Mouse (Mus musculus) embryonic stem cell, embryonic (primary cell): ENCODE measurements around the gene Disp2.

Source experiments
- CTCF ChIA-PET, 4 experiments: fragments of 300-600 bp in 2 of 4; fragments of 350-600 bp in 2 of 4; sonication (Branson Sonifier 250); formaldehyde crosslinking; loops; one replicate each; lab custom pipeline; 2022; ENCODE audit warnings: inconsistent platforms in 2 of 4; lab: Charles Lee
- POLR2A ChIA-PET, 4 experiments: fragments of 300-600 bp in 2 of 4; fragments of 350-600 bp in 2 of 4; sonication (Branson Sonifier 250); formaldehyde crosslinking; loops; one replicate each; lab custom pipeline; 2022; ENCODE audit warnings: antibody characterized with exemption in 4 of 4, inconsistent platforms in 1 of 4; lab: Charles Lee

The Disp2 gene

DNA sequence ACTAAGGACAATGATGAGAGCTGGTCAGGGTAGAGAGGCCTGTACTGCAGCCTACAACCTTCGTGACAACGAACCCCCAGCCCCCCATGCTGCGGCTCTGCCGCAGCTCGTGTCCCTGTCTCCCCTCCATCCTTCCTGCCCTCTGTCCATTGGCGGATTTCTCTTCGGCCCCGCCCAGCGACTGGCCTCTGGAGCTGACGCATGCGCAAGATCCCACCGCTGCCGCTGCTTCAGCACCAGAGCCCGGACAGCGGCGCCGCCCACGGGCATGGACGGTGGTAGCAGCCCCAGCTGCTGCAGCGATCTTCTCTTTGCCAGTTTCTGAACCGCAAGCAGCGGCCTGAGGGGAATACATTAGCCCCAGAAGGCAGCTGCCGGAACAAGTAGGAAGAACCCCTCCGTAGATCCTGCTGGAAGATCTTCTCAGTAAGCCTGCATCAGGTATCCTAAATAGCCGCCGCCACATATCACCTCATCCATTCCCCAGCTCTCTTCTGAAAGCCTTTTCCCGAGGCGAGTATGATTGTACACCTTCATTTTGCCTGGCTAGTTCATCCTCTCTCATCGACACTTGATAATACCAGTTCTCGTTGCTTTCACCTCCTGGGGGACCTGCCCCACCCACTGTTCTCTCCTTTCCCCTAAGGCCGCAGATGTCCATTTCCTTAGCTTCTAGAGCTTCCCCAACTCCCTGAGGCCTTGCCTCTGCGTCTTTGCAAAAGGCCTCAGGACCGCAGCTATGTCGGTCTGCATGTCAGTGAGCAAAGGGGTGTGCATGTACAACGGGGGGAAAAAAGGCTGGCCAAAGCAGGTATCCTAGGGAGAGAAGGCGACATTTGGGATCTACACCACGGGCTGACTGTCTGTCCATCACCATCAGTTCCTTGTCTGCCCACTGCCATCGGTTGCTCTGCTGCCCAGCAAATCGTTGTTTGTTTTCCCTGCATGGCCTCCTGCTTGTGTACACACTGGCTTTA lies at the start of gene Disp2:
Gene Disp2 (plus strand): TSS at position 216 of the 977 bp plus-strand sequence.
- POLR2A ChIA-PET = interaction anchor here in 3 of 4 experiments (0.7 to 1.9 kb wide), 9 partner anchors 8 to 134 kb away, joined by 3 to 7 read pairs (median 4); partner anchors contain the start of genes Ivd (in 1 of the 3) and Knstrn (in 1 of the 3)
- CTCF ChIA-PET = interaction anchor here in 3 of 4 experiments (0.5 to 2.1 kb wide), 8 partner anchors 9 to 80 kb away, joined by 3 to 17 read pairs (median 4); partner anchors contain the start of gene Ccdc9b (in 1 of the 3)

DNA sequence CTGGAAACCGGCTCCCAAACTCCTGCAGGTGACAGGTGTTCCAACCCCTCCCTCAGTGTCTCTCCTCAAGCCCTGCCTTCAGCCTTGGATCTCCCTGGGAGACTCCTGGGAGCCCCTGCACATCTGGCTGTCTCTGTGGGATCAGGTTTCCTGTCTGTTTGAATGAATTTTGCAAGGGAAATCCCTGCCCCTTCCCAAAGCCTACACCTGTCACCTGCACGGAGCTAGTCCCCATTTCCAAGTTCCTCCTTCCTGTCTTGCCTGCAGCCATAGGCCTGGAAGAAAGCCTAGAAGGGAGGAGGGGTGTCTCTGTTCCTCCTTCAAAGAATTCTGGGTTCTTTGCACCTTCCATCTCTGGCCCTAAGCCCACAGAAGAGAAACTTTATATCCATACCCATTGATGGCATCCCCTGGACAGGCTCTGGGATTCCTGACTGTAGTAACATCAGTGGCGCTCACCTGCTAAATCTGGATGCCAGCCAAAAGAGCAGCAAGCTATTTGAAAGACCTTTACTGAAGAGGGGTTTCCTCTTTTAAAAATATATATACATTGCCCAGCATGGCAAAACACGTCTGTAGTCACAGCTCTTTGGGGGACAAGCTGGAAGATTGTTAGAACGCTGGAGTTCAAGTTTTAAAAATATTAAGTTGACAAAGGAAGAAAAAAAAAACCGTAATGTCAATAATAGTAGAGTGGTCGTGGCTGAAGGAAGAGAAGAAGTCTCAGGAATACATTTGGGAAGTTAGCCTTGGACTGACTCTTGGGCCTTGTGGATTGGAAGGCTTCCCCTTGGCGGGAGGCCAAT lies 49.5 kb upstream of the Disp2 start:
- POLR2A ChIA-PET = interaction anchor here in 1 of 4 experiments (1.0 kb wide), 1 partner anchor 92 kb away, joined by 3 read pairs; no protein-coding TSS in a partner anchor
- CTCF ChIA-PET = interaction anchor here (0.6 to 3.3 kb wide), 21 partner anchors 19 to 459 kb away, joined by 3 to 23 read pairs (median 4); partner anchors contain the start of gene Bahd1 (in 1 of the 4)

DNA sequence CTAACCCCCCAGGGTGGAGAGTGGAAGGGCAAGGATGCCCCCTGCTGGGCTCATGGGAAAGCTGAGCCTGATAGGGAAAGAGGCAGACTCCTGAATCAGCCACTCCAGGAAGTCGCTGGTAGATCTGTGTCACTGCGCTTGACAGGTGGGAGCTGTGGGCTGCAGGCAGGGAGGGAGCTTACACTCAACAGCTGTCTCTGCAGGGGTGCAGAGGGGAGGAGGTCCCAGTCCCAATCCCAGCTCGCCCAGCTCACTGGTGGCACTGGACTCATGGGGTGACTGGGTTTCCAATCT lies 49.0 kb upstream of the Disp2 start:
- POLR2A ChIA-PET = interaction anchor here in 1 of 4 experiments (1.0 kb wide), 1 partner anchor 93 kb away, joined by 3 read pairs; no protein-coding TSS in a partner anchor

DNA sequence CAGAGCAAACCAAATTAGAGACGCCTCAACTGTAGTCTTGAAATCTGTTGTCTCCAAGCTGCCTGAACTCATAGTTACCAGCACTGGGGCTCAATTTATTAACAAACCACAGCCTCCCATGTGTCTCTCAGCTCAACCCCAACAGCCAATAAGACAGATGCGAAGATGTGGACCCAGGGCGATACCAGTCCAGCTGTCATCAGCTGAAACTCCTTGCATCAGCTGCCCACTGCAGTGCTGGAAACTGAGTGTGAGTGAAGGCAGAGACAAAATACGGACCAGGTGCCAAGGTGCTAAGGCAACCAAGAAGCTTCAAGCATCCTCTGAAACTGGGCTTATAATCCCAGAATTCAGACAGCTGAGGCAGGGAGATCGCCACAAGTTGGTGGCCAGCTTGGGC lies 47.5 kb upstream of the Disp2 start:
- ChIA-PET POLR2A (interaction anchor here in 1 of 4 experiments (0.7 kb wide), 1 partner anchor 28 kb away, joined by 3 read pairs; the partner anchor contains the start of gene Ankrd63), CTCF (interaction anchor here in 1 of 4 experiments (0.5 to 0.6 kb wide), 2 partner anchors 15 to 36 kb away, joined by 3 read pairs; no protein-coding TSS in a partner anchor)

More for the DNA sequence above, 49.0 kb upstream of the Disp2 start:
- CTCF ChIA-PET = interaction anchor here (0.6 to 3.3 kb wide), 21 partner anchors 14 to 459 kb away, joined by 3 to 23 read pairs (median 3); no protein-coding TSS in a partner anchor

DNA sequence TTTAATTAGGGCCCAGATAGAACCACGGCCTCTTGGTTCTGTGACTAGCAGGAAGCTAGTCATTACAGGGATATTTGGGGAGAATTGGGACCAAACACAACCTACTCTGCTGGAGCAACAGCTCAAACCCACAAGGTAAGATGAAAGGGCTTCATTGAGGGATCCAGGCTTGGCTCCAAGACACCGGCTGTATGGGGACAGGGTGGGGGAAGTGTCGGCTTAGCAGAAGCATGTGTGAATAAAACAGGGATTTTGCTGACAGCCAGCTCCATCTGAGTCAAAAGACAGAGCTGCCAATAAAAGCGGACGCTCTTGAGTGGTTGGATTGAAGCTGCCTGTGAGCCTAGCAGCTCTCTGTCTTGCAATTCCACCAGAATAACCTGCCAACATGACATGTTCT lies 46.2 kb upstream of the Disp2 start:
- POLR2A ChIA-PET = no interaction called here
- CTCF ChIA-PET = no interaction called here

DNA sequence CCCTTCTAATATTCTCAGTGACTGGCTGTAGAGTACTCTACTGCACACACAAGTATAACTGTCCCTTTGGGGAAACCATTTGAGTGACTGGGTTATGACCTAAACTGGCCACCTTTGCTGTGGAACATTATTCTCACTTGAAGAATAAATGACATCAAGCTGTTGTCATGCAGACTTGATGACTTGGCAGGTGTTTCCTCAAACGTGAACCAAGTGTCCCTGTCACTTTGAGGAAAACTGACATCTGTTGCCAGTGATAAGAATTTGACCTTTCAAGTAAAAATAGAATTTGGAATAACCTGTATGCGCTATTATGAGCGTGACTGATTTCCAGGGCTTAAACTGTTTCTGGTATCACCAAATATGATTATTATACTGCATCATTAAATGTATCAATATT lies 39.2 kb upstream of the Disp2 start:
- ChIA-PET CTCF (no interaction called here), POLR2A (no interaction called here)

DNA sequence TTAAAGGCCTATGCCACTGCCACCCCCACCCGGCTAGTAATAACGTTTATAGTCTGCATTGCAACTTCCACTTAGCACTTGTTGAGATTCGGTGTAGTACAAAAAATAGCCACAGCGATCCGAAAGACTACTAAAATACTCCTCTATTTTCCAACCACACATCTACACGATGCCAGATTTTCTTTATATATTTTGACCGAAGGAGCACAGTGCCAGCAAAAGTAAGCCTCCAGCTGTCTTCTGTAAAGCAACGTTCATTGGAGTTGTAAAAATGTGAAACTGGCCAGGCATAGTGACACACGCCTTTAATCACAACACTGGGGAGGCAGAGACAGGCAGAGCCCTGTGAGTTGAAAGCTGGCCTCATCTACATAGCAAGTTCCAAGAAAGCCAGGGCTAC lies 38.3 kb upstream of the Disp2 start:
- CTCF ChIA-PET = interaction anchor here in 1 of 4 experiments (0.9 to 1.9 kb wide), 2 partner anchors 23 to 103 kb away, joined by 4 to 7 read pairs; no protein-coding TSS in a partner anchor
- POLR2A ChIA-PET = no interaction called here

DNA sequence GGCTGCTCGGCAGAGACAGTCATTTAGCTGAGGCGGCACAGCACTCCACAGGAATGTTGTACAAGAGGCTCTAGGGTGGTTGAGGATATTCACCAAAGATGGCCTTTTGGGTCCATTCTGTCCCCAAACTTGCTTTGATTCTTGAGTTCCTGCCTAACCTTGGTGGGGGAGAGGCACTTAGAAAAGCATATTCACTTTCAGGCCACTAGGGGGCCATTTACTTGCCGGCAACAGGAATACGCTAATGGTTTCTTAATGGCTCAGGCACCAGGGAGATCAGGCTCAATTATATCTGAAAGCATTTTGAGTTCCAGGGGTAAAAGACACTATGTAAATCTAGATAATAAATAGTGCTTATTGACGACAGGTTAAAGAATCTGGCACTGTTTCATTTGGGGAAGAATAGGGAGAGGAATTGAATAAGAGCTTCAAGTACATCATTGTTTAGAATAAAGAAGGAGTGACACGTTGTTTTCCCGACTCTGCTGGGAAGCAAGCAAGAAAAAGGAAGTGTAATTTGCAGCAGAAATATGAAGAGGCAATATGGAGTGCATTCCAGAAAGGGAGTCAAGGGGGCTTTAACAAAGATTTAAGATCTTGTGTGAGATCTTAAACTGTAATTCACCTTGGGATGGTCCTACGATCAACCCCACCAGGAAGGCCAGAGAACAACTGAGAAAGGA lies 36.1 kb upstream of the Disp2 start:
- ChIA-PET CTCF (interaction anchor here in 2 of 4 experiments (0.5 to 1.9 kb wide), 5 partner anchors 8 to 275 kb away, joined by 3 to 7 read pairs (median 3); no protein-coding TSS in a partner anchor), POLR2A (interaction anchor here in 1 of 4 experiments (1.2 kb wide), 1 partner anchor 19 kb away, joined by 3 read pairs; no protein-coding TSS in a partner anchor)

DNA sequence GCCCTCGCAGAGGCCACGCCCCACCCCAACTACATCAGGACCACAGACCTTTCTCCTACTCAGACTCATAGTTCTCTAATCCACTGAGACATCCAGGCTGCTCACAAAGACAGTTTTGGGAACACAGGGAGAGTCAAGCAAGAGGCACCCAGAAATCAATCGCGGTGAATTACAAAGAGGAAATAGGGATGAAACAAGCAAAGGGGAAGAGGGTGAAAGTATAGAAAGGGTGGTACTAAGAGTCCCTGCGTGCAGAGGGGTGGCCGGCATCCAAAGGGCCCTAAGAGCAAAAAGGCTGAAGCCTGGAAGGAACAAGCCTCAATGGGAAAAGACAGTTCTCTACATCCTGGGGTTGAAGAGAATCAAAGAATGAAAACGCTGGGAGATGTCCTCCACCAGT lies 34.9 kb upstream of the Disp2 start:
- POLR2A ChIA-PET = interaction anchor here (0.5 to 2.0 kb wide), 7 partner anchors 19 to 123 kb away, joined by 3 to 7 read pairs (median 4); partner anchors contain the start of gene Knstrn (in 1 of the 4)

DNA sequence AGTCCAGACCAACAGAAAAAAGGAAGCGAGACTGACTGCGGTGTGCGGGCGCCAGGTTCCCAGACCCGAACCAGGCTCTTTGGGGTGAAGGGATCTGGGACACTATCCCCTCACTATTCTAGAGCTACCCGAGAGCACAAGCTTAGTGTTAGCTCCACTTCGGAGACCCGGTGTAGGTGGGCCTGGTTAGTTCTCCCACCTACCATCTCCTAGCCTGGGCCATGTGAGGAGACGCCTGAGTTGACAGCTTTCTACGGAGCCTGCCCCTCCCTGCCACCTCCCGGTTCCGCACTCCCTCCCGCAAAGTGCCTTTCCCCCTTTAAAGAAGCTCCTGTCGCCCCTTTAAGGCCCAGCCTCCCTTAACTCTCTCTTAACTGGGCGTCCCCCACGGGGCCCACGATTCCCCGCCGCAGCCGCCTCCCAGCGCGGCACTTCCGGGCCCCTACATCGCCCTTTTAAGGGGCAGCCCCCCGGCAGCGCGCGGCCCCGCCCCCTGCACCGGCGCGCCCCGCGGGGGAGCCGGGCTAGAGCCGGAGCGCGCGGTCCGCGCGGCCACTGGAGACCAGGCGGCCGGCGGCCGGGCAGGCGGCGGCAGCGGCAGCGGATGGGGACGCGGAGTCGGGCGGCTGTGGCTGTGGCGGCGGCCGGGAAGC lies 34.2 kb upstream of the Disp2 start, which contains the start of gene Inafm2:
Gene Inafm2 (plus strand): TSS at position 527 of the 653 bp plus-strand sequence.
- POLR2A ChIA-PET = interaction anchor here (0.5 to 2.0 kb wide), 15 partner anchors 13 to 151 kb away, joined by 3 to 7 read pairs (median 3); partner anchors contain the start of genes Ccdc9b (in 1 of the 4), Disp2 (in 1 of the 4), Ivd (in 1 of the 4) and Knstrn (in 1 of the 4)

More for the DNA sequence above, 34.9 kb upstream of the Disp2 start:
- CTCF ChIA-PET = interaction anchor here in 3 of 4 experiments (1.0 to 3.1 kb wide), 6 partner anchors 15 to 138 kb away, joined by 3 to 19 read pairs (median 4); partner anchors contain the start of gene Ccdc9b (in 2 of the 3)

DNA sequence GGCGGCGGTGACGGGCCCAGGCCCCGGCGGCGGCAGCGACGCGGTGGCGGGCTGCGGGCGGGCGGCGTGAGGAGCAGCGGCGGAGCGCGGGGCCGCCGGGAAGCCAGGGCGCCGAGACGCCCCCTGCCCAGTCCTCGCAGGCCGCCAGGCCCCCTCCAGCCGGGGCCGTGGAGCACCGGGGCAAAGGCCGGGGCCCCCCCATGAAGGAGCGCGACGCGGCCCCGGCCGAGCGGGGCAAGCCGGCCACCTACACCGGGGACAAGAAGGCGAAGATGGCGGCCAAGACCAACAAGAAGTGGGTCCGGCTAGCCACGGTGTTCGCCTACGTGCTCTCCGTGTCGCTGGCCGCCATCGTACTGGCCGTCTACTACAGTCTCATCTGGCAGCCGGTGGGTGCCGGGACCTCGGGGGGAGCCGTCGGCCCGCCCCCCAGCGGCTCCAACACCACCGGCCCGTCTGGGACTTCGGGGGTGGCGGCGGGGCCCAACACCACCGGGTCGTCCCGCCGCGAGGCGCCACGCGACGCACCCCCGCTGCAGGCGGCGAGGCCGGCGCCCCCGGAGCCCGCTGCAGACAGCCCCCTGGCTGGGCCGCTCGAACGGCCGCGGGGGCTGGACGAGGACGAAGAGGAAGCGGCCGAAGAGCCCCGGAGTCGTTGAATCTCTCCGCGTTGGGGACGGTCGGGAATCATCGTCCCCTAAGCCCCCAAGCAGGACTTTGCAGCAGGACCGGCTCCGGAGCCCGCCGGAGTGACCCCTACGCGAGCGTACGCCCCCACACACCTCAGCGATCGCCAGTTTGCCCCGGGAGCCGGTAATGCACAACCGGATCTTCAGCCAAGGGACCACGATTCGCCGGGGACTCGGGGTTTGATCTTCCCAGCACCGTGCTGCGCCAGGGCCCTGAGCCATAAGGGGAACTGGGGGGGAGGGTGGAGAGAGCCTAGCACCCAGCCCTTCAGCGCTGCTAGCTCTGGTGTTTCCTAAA lies 33.3 kb upstream of the Disp2 start:
- POLR2A ChIA-PET = interaction anchor here in 3 of 4 experiments (0.6 to 2.0 kb wide), 11 partner anchors 14 to 150 kb away, joined by 3 to 7 read pairs (median 4); partner anchors contain the start of genes Ccdc9b (in 1 of the 3), Knstrn (in 1 of the 3) and Plcb2 (in 1 of the 3)
- CTCF ChIA-PET = interaction anchor here (0.5 to 3.1 kb wide), 18 partner anchors 13 to 372 kb away, joined by 3 to 19 read pairs (median 4); partner anchors contain the start of gene Ccdc9b (in 2 of the 4)

More for the DNA sequence above, 34.2 kb upstream of the Disp2 start, which contains the start of gene Inafm2:
- CTCF ChIA-PET = interaction anchor here in 3 of 4 experiments (0.8 to 3.1 kb wide), 8 partner anchors 14 to 138 kb away, joined by 3 to 19 read pairs (median 4); partner anchors contain the start of gene Ccdc9b (in 2 of the 3)

DNA sequence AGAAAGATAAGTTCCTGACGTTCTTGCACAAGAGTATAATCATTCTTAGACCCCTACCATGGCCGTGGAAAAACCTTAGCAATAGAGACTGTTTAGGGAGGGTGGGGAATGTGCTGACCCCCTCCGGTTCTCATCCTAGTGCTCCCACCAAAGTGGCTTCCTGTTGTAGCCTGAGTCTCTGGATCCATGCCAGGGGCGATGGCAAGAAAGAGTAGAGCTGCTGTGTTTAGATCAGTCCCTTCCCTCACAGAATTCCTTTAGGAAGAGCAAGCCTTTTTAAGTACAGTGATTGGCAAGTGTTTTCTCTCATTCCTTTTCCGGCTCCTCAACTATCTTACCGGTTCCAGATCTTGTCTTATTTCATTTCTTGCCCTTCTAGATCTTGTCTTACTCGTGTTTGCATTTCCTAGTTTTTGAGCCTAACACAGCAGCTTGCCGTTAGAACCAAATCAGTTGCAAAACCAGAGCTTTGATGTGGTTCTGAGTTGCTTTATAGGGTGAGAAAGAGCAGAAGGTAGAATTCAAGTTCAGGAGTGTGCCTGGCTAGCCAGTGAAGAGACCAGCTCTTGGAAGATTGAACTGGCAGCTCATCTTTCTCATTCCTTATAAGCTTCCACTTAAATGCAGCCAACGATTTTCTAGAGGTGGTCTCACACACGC lies 32.1 kb upstream of the Disp2 start:
- POLR2A ChIA-PET = interaction anchor here (0.6 to 1.8 kb wide), 9 partner anchors 13 to 132 kb away, joined by 3 to 7 read pairs (median 3); partner anchors contain the start of gene Ccdc9b (in 1 of the 4)

DNA sequence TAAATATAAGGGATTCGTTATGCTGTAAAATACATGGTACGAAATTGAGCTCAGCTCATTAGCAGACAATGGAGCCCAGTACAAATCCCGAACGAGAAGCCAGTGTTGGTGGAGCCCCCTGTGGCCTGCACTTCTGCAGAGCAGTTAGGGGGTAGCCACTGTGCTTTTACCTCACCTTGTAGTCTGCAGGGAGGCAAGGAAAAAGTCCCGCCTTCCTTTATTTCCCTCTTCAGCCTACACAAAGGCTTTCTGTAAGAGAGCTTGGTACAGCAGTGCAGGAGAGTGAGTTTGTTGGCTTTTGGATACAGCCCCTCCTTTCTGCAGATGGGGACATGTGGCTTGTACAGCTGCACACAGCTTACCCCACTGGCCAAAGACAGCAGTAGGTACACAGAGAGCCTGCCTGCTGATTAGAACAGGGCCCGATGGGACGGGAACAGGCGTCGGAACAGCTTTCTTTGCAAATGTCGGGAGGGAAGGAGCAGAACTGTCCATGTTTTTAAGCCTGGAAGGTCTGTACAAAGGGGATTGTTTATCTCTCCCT lies 30.1 kb upstream of the Disp2 start:
- POLR2A ChIA-PET = interaction anchor here (0.7 to 3.6 kb wide), 13 partner anchors 8 to 86 kb away, joined by 3 to 15 read pairs (median 3); partner anchors contain the start of gene Ccdc9b (in 2 of the 4)
- CTCF ChIA-PET = interaction anchor here (0.5 to 4.4 kb wide), 13 partner anchors 10 to 568 kb away, joined by 3 to 25 read pairs (median 4); partner anchors contain the start of gene Ccdc9b (in 1 of the 4)

More for the DNA sequence above, 32.1 kb upstream of the Disp2 start:
- CTCF ChIA-PET = interaction anchor here (0.5 to 3.1 kb wide), 12 partner anchors 12 to 374 kb away, joined by 3 to 19 read pairs (median 4); partner anchors contain the start of gene Ccdc9b (in 1 of the 4)

DNA sequence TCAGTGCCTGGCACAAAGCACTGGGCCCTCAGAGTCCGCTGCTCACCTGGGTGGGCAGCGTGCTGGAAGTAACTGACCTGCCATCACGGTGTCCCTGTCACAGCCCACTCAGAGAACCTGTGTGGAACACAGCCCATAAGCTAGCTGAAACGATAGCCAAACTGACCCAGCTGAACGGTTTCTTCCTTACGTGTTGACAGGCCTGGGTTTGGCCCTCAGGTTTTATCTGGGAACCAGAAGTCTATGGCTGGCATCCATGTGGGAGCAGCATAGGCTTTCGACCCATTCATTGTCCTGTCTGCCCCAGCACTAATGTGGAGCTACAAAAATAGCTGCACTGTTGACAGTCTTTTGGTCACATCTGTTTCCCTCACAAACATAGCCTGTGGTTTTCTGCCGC lies 29.0 kb upstream of the Disp2 start:
- CTCF ChIA-PET = interaction anchor here in 2 of 4 experiments (0.9 to 4.4 kb wide), 7 partner anchors 13 to 264 kb away, joined by 3 to 25 read pairs (median 4); partner anchors contain the start of gene Ccdc9b (in 1 of the 2)
- POLR2A ChIA-PET = interaction anchor here in 3 of 4 experiments (0.9 to 3.6 kb wide), 8 partner anchors 9 to 87 kb away, joined by 3 to 15 read pairs (median 5); partner anchors contain the start of gene Ccdc9b (in 2 of the 3)
